ENCODE assay signal across 10 mouse cellular contexts in genomic region chr1:143000216-143000615, GRCm38 (mm10).
"Had no signal": no experiment of that assay in that cellular context is flagged by ENCODE, and none has a peak within 500 bp of the region (broad histone marks: within the 10 kb centered on the region; RNA-seq: fewer than 3 reads in every experiment).

No protein-coding gene starts in this region.

- DNase-seq: kidney, adult 11 months; kidney, postnatal 10 days; kidney, postnatal 4 days; thymus, postnatal 14 days had no signal

- H3K9ac ChIP-seq: liver, embryonic 12.5 days; lung, embryonic 15.5 days; midbrain, embryonic 13.5 days had no signal

- H3K27me3 ChIP-seq: liver, embryonic 12.5 days; lung, embryonic 15.5 days; megakaryocyte, embryonic 14.5 days; midbrain, embryonic 13.5 days had no signal

- H3K4me1 ChIP-seq: limb, embryonic 10.5 days; liver, embryonic 12.5 days; lung, embryonic 15.5 days; megakaryocyte, embryonic 14.5 days; midbrain, embryonic 13.5 days had no signal

- H3K36me3 ChIP-seq: limb, embryonic 10.5 days; liver, embryonic 12.5 days; lung, embryonic 15.5 days; midbrain, embryonic 13.5 days had no signal

- H3K4me3 ChIP-seq: limb, embryonic 10.5 days; liver, embryonic 12.5 days; lung, embryonic 15.5 days; megakaryocyte, embryonic 14.5 days; midbrain, embryonic 13.5 days; myocyte had no signal

- H3K27ac ChIP-seq: limb, embryonic 10.5 days; liver, embryonic 12.5 days; lung, embryonic 15.5 days; midbrain, embryonic 13.5 days had no signal

- H3K9me3 ChIP-seq: limb, embryonic 10.5 days; liver, embryonic 12.5 days; lung, embryonic 15.5 days; megakaryocyte, embryonic 14.5 days; midbrain, embryonic 13.5 days had no signal

- H3K4me2 ChIP-seq: liver, embryonic 12.5 days; lung, embryonic 15.5 days; midbrain, embryonic 13.5 days had no signal

- ATAC-seq: liver, embryonic 12.5 days; midbrain, embryonic 13.5 days had no signal
